Mouse (Mus musculus): ENCODE results near the gene Myl6b.
"Not testable (repeated sequence)": the region's sequence is repeated elsewhere in the genome, so short reads cannot be mapped to it uniquely, and the experiment has no call there.

The Myl6b gene

GRCm38 (mm10) chr10:128522351-128522750 is 23.9 kb upstream of the Myl6b start:
- in situ Hi-C loops (cut with MboI; ENCODE audit: low pct_unique_long_range_greater_than_20kb in 1 of 2, low sequenced_read_pairs in 2 of 2, unreplicated experiment in 1 of 2), result no loop called here

DNA sequence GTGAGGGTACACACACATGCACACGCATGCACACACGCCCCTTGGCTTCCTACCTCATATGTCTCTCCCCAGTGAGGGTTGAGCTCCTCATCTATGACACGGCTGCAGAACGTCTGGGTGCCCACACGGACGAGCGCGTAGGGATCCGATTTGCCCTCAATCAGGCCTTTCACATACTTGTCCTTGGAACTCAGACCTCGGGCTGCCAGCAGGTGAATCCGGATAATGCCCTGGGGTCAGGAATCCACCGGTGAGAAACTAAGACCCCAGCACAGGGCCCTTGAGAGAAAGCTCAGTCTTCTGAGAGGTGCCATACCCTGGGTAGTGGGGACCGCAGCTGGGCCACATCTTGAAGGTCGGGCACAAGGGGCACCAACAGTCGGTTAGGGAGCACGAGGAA is 22.1 kb upstream of the Myl6b start:
- in situ Hi-C loops (cut with MboI; ENCODE audit: low pct_unique_long_range_greater_than_20kb in 1 of 2, low sequenced_read_pairs in 2 of 2, unreplicated experiment in 1 of 2), result no loop called here

DNA sequence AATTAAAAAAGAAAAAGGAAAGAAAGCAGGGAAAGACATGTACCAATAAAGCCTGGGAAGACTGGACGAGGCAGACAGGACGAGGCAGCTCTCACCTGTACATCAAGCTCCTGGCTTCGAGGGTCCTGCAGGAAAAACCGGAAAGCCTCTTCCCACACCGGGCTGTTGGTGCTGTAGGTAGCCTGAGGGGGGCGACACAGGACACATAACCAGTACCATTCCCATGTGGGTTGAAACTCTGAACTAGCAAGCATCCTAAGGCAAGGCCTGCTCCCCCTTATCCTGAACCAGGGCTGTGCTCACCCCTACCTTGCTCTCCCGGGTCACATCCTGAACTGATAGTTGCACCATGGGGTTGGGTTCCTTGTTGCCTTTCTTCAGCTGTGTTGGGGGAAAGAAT is 20.3 kb upstream of the Myl6b start:
- in situ Hi-C loops (cut with MboI; ENCODE audit: low pct_unique_long_range_greater_than_20kb in 1 of 2, low sequenced_read_pairs in 2 of 2, unreplicated experiment in 1 of 2), result no loop called here

- in situ Hi-C loops (cut with MboI; ENCODE audit: low pct_unique_long_range_greater_than_20kb in 1 of 2, low sequenced_read_pairs in 2 of 2, unreplicated experiment in 1 of 2), result no loop called here
These were observed 18.2 kb upstream of the Myl6b start for GRCm38 (mm10) chr10:128516677-128517076.

DNA sequence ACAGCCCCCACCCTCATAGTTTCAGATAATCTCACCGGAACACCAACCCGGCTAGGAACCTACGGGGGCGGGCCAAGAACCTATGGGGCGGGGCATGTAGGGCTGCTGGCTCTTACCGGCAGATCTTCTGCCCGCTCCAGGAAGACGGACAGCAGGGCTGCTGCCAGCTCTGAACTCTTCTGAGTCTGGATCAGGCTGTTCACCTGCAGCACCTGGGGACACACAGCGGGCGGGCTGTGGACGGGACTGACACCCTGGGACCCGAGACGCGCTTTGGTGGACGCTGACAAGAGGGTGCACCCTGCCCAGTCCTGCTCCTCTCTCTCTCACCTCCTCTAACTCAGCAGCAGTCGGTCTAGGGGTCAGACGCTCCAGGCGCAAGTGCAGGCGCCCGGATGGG is 17.5 kb upstream of the Myl6b start:
- in situ Hi-C loops (cut with MboI; ENCODE audit: low pct_unique_long_range_greater_than_20kb in 1 of 2, low sequenced_read_pairs in 2 of 2, unreplicated experiment in 1 of 2), result no loop called here

- in situ Hi-C loops (cut with MboI; ENCODE audit: low pct_unique_long_range_greater_than_20kb in 1 of 2, low sequenced_read_pairs in 2 of 2, unreplicated experiment in 1 of 2), result no loop called here
These were observed 16.6 kb upstream of the Myl6b start for GRCm38 (mm10) chr10:128515044-128515443.

- in situ Hi-C loops (cut with MboI; ENCODE audit: low pct_unique_long_range_greater_than_20kb in 1 of 2, low sequenced_read_pairs in 2 of 2, unreplicated experiment in 1 of 2), result no loop called here
These were observed 13.3 kb upstream of the Myl6b start for GRCm38 (mm10) chr10:128511761-128512160.

- in situ Hi-C loops (cut with MboI; ENCODE audit: low pct_unique_long_range_greater_than_20kb in 1 of 2, low sequenced_read_pairs in 2 of 2, unreplicated experiment in 1 of 2), result no loop called here
These were observed 12.7 kb upstream of the Myl6b start for GRCm38 (mm10) chr10:128511189-128511588.

- in situ Hi-C loops (cut with MboI; ENCODE audit: low pct_unique_long_range_greater_than_20kb in 1 of 2, low sequenced_read_pairs in 2 of 2, unreplicated experiment in 1 of 2), result no loop called here
These were observed 11.8 kb upstream of the Myl6b start for GRCm38 (mm10) chr10:128510301-128510700.

- in situ Hi-C loops (cut with MboI; ENCODE audit: low pct_unique_long_range_greater_than_20kb in 1 of 2, low sequenced_read_pairs in 2 of 2, unreplicated experiment in 1 of 2), result no loop called here
These were observed 11.3 kb upstream of the Myl6b start for GRCm38 (mm10) chr10:128509831-128510230.

DNA sequence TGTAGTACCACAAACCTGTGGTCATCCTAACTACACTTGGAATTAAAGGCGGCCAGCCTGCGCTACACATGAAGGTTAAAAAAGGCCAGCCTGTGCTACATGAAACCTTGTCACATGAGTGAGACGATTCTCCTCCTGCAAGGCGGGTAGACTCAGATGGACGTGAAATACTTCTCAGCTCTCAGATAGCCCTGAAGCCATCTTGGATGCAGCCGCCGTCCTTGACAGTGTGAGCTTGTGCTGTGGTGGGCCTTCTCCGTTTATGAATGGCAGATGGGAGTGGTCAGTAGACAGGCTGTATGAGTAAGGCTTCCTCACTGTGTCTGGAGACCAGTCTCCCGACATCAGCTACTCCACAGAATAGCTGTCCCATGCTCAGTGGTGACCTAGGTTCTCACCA is 10.7 kb upstream of the Myl6b start:
- in situ Hi-C loops (cut with MboI; ENCODE audit: low pct_unique_long_range_greater_than_20kb in 1 of 2, low sequenced_read_pairs in 2 of 2, unreplicated experiment in 1 of 2), result no loop called here

- in situ Hi-C loops (cut with MboI; ENCODE audit: low pct_unique_long_range_greater_than_20kb in 1 of 2, low sequenced_read_pairs in 2 of 2, unreplicated experiment in 1 of 2), result no loop called here
These were observed 9.8 kb upstream of the Myl6b start for GRCm38 (mm10) chr10:128508260-128508659.

DNA sequence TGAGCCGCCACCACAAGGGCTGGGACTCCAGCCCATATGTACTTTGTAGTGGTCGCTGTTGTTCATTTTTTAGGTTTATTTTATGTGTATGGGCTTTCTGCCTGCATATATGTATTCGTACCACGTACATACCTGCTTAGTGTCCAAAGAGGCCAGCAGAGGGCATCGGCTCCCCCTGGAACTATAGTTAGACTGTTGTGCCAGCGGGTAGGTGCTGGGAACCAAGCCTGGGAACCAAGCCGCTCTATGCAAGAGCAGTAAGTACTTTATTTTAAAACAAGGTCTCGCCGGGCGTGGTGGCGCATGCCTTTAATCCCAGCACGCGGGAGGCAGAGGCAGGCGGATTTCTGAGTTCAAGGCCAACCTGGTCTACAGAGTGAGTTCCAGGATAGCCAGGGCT is 7.5 kb upstream of the Myl6b start:
- in situ Hi-C loops (cut with MboI; ENCODE audit: low pct_unique_long_range_greater_than_20kb in 1 of 2, low sequenced_read_pairs in 2 of 2, unreplicated experiment in 1 of 2), result no loop called here

- in situ Hi-C loops (cut with MboI; ENCODE audit: low pct_unique_long_range_greater_than_20kb in 1 of 2, low sequenced_read_pairs in 2 of 2, unreplicated experiment in 1 of 2), result not testable (repeated sequence)
These were observed 6.8 kb upstream of the Myl6b start for GRCm38 (mm10) chr10:128505371-128505667.

DNA sequence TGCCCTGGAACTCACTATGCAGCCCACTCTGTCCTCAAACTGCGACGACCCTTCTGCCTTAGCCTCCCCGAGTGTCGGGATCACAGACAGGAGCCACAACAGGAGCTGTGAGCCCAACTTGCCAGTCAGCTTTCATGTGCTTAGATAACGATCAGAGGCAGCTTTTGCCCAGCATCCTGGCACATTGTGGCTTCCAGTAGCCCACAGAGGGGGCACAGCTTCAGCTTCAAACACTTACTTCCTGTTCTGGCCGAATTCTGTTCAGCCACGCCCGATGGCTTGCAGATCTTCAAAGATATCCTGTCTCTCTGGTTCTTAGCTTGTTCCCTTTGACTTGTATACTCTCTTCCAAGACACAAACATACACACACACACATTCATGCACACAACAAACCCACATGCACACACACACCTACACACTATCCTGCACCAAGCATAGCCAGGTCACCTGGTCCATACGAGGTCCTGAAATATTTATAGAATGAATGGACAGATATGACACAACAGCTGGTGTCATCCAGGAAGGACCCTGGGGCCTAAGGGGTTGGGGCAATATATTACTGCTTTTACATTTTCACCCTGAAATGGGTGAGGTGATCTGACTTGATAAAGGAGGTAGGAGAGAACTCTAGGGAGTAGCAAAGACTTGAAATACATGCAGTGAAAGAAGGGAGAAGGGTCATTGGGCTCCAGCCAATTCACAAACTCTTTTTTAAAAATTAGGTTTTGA is 6.3 kb upstream of the Myl6b start:
- in situ Hi-C loops (cut with MboI; ENCODE audit: low pct_unique_long_range_greater_than_20kb in 1 of 2, low sequenced_read_pairs in 2 of 2, unreplicated experiment in 1 of 2), result no loop called here

DNA sequence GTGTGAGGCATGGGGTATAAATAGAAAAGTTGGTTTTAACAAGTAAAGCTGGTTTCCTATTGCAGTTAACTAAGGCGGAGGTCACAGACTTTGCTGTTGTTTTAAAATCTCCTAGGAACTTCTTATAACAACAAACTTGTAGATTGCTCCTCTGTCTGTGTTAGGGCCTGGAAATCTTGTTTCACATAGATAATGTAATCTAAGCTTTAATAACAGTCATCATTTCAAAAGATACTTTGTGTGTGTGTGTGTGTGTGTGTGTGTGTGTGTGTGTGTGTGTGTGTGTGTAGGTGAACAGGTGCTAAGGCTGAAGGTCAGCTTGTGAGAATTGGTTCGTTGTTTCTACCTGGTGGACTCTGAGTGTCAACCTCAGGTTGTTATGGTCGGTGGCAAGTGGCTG is 5.5 kb upstream of the Myl6b start:
- in situ Hi-C loops (cut with MboI; ENCODE audit: low pct_unique_long_range_greater_than_20kb in 1 of 2, low sequenced_read_pairs in 2 of 2, unreplicated experiment in 1 of 2), result no loop called here

DNA sequence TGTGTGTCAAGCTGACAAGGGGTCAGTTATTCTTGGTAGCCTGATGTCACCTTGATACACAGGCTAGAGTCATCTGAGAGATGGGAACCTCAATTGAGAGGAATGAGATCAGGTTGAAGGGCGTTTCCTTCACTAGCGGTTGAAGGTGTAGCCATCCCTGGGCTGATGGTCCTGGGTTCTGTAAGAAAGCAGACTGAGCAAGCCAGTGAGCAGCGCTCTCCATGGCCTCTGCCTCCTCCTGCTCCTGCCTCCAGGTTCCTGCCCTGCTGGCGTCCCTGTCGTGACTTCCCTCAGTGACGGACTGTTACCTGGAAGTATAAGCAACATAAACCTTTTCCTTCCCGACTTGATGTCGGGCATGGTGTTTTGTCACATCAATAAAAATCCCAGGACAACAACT is 5.0 kb upstream of the Myl6b start:
- in situ Hi-C loops (cut with MboI; ENCODE audit: low pct_unique_long_range_greater_than_20kb in 1 of 2, low sequenced_read_pairs in 2 of 2, unreplicated experiment in 1 of 2), result no loop called here

DNA sequence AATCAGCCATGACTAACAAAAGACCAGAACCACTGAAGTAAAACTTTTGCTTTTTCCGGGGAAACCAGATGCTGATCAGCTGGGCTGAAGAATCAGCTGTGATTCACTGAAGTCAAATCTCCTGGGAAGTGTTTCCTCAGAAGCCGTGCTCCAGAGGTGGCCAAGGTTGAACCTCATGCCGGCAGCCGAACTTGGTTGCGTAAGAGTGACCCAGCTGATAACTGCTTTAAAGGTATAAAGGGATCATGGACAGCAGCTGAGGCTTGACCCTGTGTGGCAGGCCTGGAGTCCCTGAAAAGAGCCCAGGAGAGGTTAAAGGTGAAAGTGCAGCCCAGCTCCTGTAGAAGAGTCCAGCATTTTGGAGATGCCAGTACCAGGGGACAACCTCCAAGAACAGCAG is 3.9 kb upstream of the Myl6b start:
- in situ Hi-C loops (cut with MboI; ENCODE audit: low pct_unique_long_range_greater_than_20kb in 1 of 2, low sequenced_read_pairs in 2 of 2, unreplicated experiment in 1 of 2), result no loop called here

DNA sequence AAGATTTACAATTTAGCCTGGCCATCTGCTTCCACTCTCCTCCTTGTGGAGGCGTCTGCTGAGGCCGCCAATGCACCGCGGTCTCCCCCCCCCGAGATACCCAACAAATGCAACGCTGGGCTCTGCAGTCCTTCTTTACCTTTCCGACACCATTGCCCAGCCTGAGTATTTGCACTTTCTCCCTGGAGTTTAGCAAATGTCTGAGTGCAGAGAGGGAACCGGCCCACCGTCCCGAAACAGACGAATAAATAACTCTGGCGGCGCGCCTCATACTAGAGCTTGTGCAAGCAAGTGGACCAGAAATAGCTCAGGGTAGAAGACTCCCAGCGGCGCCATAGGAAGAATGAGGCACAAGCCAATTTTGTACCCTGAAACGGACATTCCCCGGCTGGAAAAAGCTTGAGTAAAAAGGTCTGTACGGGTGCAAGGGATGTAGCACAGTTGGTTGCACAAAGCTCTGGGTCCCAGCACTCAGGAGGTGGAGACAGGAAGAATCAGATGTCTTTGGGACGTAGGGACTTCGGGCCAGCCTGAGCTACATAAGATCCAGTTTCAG is 709 bp upstream of the Myl6b start:
- in situ Hi-C loops (cut with MboI; ENCODE audit: low pct_unique_long_range_greater_than_20kb in 1 of 2, low sequenced_read_pairs in 2 of 2, unreplicated experiment in 1 of 2), result no loop called here

DNA sequence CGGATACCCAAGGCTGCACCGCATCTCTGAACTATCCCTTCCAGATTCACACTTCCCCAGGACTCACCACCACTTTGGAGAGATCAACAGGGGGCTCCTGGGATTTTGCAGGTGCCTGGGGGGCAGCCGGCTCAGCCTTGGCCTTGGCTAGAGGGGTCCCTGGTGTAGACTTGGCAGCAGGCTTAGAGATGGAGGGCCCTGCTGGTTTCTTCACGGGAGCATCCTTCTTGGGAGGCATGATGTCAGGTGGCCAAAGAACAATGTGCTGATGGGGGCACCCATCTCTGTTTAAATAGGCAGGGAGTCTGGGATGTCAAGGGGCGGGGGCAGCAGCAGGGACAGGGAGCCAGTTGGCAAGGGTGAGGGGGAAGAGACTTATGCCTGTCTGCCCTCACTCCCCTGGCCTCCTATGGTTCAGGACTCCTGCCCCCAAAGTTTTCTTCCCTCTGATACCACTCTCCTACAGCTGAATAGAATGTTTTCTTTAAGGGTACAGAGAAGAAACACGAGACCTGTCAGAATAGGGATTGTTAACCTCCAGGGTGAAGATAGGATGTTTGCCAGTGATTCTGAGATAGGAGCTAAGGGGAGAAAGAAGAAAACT is 1.2 kb downstream of the Myl6b start:
- in situ Hi-C loops (cut with MboI; ENCODE audit: low pct_unique_long_range_greater_than_20kb in 1 of 2, low sequenced_read_pairs in 2 of 2, unreplicated experiment in 1 of 2), result no loop called here
